In genomic region chr8:108705751-108706150, GRCm38 (mm10) we compare ENCODE assay signal across 9 mouse cellular contexts.
A peak's percentile ranks its signal among the peaks of the same experiment; 100 is the strongest.
DNase-seq lines count a peak whose midpoint lies in the region; ATAC-seq and TF ChIP-seq lines count a peak whose summit lies in the region.
"Had no signal": no experiment of that assay in that cellular context is flagged by ENCODE, and none has a peak within 500 bp of the region (broad histone marks: within the 10 kb centered on the region; RNA-seq: fewer than 3 reads in every experiment).

No protein-coding gene starts in this region.

- DNase-seq in gastrocnemius, adult 2 months = no peak
- no peak for DNase-seq in gastrocnemius, postnatal 25 days
- DNase-seq in 3T3-L1 (ENCODE audit: low read depth, low spot score) = peak; percentile 25
- DNase-seq in hindbrain, embryonic 10.5 days (ENCODE audit: low spot score) = no peak
- no peak for DNase-seq in liver, embryonic 14.5 days (ENCODE audit: low read depth in 3 of 3, low spot score in 3 of 3)
- no peak for DNase-seq in cerebellum, postnatal 14 days
- DNase-seq in left cerebral cortex, adult 8-10 months (ENCODE audit: low spot score in 2 of 2) = no peak
- DNase-seq in right cerebral cortex, adult 2 months (ENCODE audit: low spot score in 2 of 2) = no peak
- DNase-seq: kidney, postnatal 4 days had no signal

- peak overlapping the region; percentile 58 for H3K4me2 ChIP-seq in liver, embryonic 14.5 days (ENCODE audit: low read depth)

- TF ChIP-seq CTCF in gastrocnemius, adult 2 months (IDR thresholded peaks at IDR 0.05) = no peak
- no peak for TF ChIP-seq CTCF in liver, embryonic 14.5 days (IDR thresholded peaks at IDR 0.05; ENCODE audit: low read depth)

- ATAC-seq in liver, embryonic 14.5 days (ENCODE audit: insufficient read depth) = no peak

- TF ChIP-seq EP300 in liver, embryonic 14.5 days (IDR thresholded peaks at IDR 0.05; ENCODE audit: low read depth) = no peak

- peaks cover 6% of the 10 kb centered on the region; the same call in 1 of the 2 replicates for H3K27me3 ChIP-seq in hindbrain, embryonic 10.5 days (ENCODE audit: insufficient read depth, poor library complexity, severe bottlenecking)
- peaks cover 59% of the 10 kb centered on the region for H3K27me3 ChIP-seq in liver, embryonic 14.5 days (ENCODE audit: control insufficient read depth, insufficient read depth, low read length)

- no peaks in the 10 kb centered on the region for H3K36me3 ChIP-seq in hindbrain, embryonic 10.5 days
- no peaks in the 10 kb centered on the region for H3K36me3 ChIP-seq in liver, embryonic 14.5 days (replicated peaks; ENCODE audit: control insufficient read depth, insufficient read depth, low read depth)

- WGBS in hindbrain, embryonic 10.5 days = 49% methylated on average over 2 of the region's 2 CpGs
- WGBS in liver, embryonic 14.5 days (ENCODE audit: insufficient replicate concordance) = 45% methylated on average over 2 of the region's 2 CpGs

- no peak overlapping the region for H3K9ac ChIP-seq in liver, embryonic 14.5 days (replicated peaks)

- peaks cover 84% of the 10 kb centered on the region for H3K4me1 ChIP-seq in hindbrain, embryonic 10.5 days (replicated peaks)
- peaks cover 0 to 9% of the 10 kb centered on the region in 2 experiments; a peak in 3 of 4 replicates for H3K4me1 ChIP-seq in liver, embryonic 14.5 days (replicated peaks; ENCODE audit: control insufficient read depth in 2 of 2, insufficient read depth in 2 of 2, low read length in 1 of 2)

- intact Hi-C loops in gastrocnemius, adult 2 months (cut with DNase I) = no loop called here

- no peaks in the 10 kb centered on the region for H3K9me3 ChIP-seq in hindbrain, embryonic 10.5 days
- H3K9me3 ChIP-seq in liver, embryonic 14.5 days (ENCODE audit: control insufficient read depth, low read length) = no peaks in the 10 kb centered on the region

- H3K27ac ChIP-seq in gastrocnemius, adult 2 months = peak overlapping the region; percentile 98
- peak overlapping the region; percentile 100 for H3K27ac ChIP-seq in hindbrain, embryonic 10.5 days
- H3K27ac ChIP-seq in liver, embryonic 14.5 days = no peak overlapping the region

- peak overlapping the region; percentile 93 for H3K4me3 ChIP-seq in gastrocnemius, adult 2 months
- peak overlapping the region; percentile 95 for H3K4me3 ChIP-seq in hindbrain, embryonic 10.5 days
- H3K4me3 ChIP-seq in liver, embryonic 14.5 days (ENCODE audit: insufficient read depth in 1 of 2, low read depth in 2 of 2, low read length in 2 of 2) = no peak overlapping the region

Comparison
In these comparisons a context has a peak if more than half of its experiments do, and no peak if none do; other contexts are left out.
1. H3K4me3 ChIP-seq: peak in gastrocnemius, adult 2 months (single experiment) and hindbrain, embryonic 10.5 days (single experiment); none in liver, embryonic 14.5 days (0 of 2).